Mouse (Mus musculus): ENCODE results near the gene Shd. TPM values are rescaled to one million over a fixed set of nuclear protein-coding genes. Genes with fewer than 3 reads are reported as not detected.

Shd gene
- total RNA-seq, 1 experiment from 2014 or later: 1.7 TPM

DNA sequence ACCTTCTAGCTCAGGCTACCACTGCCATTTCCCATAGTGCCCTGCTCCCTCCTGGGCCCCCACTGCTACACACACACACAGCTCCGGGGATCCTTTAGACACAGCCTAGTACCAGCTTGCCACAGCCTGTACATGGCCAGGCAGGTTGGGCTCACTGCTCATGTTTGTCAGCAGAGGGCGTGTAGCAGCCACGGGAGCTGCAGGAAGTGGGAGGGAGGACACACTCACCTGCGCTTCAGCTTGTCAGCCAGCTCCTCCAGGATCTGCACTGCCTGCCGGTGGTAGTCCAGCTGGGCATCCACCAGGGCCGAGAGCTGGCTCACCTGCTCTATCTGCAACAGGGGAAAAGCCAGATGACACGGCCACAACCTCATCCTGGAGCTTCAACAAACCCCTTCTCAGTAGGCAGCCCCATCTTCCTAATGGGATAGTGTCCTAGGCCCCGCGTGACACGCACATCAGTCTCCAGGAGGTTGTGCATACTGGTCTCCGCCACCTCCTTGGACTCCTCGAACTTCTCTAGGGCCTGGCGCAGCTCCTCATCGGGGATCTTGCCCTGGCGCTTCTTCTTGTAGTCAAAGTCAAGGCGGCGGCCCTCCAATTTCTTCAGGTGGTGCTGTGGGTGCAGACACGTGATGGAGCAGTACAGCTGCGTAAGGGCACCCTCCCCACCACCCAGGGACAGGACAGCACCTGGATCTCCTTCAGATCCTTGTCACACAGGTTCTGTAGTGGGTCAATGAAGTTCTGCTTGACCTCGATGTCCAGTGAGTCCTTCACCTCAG, 48.3 kb downstream of the Shd start:
- 0 out of 2 replicates have a peak, but pooled peaks have one; percentile 14 for ATAC-seq (ENCODE audit: extremely low read depth, insufficient number of reproducible peaks, low FRiP score, poor library complexity, severe bottlenecking)

DNA sequence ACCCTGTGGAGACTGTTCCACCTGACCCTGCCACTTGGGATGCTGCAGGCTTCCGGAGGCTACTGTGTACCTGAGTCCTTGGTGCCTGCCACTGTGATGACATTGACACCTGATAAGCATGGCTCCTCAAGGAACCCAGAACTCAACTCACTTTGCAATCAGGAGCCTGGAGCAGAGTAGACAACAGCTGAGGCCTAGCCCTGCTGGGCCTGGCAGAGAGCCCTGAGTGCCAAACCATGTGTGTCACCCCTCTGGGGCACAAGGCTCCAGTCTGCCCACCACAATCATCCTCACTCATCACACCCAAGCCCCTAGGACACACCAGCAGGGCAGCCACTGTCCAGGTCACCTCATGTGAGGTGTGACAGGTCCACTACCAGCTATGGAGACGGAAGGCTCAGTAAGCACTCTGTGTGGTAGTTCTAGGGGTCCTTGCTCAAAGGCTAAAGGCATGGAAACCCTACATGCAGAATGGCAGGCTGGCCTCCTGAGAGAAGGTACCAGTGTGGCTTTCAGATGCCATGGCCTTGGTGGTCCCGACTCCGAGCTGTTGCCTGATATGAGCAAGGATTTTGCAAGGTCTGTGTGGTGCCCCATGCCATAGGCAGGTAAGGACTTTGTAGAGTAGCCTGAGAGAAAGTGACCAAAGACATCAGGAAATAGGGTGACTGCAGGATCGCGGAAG, 50.3 kb downstream of the Shd start:
- no peak for ATAC-seq (ENCODE audit: extremely low read depth, insufficient number of reproducible peaks, low FRiP score, poor library complexity, severe bottlenecking)

DNA sequence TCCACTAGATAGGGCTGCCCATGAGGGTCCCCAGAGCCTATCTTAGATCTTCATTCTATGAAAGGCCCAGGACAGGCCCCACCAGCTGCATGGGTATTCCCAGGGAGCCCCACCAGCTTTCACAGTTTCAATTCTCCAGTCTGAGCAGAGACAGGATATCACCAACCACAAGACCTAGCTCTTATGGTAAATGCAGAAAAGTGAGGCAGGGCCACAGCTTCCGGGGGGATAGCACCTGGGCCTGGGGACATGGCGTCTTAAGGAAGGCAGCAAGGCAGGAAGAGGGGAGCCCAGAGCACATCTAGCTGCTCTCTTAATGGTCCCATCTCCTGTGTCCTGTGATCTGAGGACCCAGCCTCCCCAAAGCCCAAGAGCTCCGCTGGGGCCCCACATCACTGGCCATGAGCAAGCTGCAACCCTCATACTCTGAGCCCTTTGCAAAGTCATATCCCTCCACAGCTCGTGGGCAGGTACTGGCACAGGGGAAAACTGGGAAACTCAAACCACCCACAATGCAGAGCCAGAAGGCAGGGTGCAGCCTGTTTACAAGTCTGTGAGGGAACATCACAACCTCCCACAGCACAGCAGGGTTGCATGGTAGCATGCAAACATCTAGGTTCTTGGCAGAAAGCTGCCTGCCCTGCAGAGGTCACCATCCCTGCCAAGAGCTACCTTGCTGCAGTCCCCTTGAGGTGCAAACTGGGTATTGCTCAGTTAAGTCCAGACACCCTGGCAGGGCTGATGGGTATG, 51.1 kb downstream of the Shd start:
- ATAC-seq (ENCODE audit: extremely low read depth, insufficient number of reproducible peaks, low FRiP score, poor library complexity, severe bottlenecking): no peak

DNA sequence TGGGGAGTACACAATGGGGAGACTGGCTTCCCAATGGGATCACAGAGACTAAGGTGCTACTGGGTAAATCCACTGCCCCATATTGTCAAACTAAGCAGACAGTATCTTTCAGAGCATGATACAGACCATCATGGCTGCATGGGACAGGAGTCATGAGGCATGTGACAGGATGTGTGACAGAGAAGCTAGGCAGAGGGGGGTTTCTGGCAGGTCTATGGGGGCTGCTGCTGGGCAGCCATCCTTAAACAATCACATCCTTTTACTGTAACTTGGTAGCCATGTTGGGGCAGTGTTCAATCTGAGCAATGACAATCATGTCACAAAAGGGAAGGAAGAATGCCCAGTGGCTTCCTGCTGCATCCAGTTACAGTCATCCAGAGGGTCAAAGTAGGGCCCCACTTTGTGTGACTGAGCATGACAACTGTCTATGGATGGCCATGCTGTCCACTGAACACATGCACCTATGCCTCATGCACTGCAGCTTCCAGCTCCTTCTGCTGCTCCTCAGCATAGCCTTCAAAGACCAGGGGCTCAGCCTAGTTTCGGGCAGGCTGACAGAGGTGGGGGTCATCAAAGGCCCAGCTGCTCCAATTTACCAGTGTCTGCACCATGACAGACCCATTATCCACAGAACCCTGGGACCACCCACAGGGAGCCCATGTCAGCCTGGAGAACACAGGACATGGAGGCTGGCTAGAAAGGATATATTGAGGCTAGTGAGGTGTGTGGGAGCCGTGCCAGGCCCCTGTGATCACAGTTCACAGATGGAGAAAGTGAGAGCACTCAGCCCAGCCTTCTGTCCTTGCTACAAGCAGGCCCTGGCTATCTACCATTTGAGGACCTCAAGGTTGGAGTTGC, 52.1 kb downstream of the Shd start:
- peak; percentile 35; the same call in 1 of the 2 replicates for ATAC-seq (ENCODE audit: extremely low read depth, insufficient number of reproducible peaks, low FRiP score, poor library complexity, severe bottlenecking)

DNA sequence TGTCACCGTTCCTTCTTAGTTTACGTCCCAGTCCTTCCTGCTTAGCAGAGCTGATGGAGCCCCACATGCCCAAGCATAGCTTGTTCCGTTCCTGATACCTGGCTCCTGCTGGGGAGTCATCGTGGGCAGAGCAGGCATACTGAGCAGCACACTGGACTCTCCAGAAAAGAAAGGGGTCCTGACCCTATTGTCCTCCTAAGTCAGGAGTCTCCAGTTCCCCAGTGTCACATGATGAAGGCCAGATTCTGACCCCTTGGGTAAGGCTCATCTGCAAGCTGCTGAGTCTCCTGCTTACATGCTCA, 52.7 kb downstream of the Shd start:
- no peak for ATAC-seq (ENCODE audit: extremely low read depth, insufficient number of reproducible peaks, low FRiP score, poor library complexity, severe bottlenecking)

DNA sequence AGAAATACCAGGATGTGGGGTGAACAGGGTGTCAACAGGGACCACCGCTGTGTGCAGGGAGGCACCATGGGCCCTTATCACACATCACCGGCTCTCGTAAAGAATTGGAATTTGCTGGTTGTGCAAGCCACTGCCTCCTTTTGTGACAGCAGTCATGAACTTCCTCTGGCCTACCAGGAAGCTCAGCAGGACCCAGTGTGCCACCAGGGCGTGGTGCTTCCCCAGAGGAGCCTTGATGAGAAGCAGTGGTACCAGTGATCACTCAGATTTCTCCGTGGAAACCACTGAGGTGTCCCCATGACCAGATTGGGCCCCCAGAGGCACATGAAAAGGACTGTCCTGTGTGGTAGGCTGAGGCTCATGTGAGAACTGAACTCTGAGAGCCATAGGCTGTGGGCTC, 53.1 kb downstream of the Shd start:
- peak; percentile 44 for ATAC-seq (ENCODE audit: extremely low read depth, insufficient number of reproducible peaks, low FRiP score, poor library complexity, severe bottlenecking)

DNA sequence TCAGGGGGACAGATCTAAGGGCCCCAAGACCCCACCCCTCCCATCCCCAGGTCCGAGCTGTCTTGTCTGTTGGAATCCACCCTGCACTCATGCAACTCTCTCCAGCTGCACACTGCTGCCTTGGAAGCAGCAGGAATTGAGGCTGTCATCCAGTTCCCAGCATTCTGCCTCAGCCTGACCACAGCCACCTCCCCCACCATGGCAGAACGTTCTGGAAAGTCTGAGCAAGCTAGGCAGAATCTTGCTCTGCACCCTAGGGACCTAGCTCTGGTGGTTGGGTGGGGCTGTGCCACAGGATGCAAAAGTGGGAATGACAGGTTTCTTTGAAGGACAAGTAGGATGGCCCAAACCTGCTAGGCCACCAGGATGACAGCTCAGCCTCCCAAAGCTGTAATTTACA, 54.2 kb downstream of the Shd start:
- no peak for ATAC-seq (ENCODE audit: extremely low read depth, insufficient number of reproducible peaks, low FRiP score, poor library complexity, severe bottlenecking)

DNA sequence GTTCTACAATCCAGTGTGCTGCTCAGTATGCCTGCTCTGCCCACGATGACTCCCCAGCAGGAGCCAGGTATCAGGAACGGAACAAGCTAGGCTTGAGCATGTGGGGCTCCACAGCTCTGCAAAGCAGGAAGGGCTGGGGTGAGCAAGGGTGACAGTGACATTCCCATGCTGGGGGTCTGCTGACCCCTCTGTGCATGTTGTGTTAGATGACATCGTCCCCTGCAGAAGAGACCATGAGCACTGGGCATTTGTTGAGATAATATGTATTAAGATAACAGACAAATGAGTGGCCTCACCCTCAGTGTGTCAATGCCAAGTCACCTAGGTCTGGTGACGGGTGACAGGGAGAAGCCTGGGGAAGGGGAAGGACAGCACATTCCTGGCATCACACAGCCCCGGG, 54.7 kb downstream of the Shd start:
- no peak for ATAC-seq (ENCODE audit: extremely low read depth, insufficient number of reproducible peaks, low FRiP score, poor library complexity, severe bottlenecking)

Other genes starting within 250 kb of the Shd start
- gene Adgre4, start 220.5 kb upstream of the Shd start, total RNA-seq (2017): 9.4 and 12.0 TPM in 2 replicates
- 8.3 and 11.8 TPM in 2 replicates for gene Zfp119a, start 91.5 kb upstream of the Shd start, total RNA-seq (2017)
- gene Zfp959, start 78.4 kb upstream of the Shd start, total RNA-seq (2017): 46.8 and 51.0 TPM in 2 replicates
- 14.4 and 17.6 TPM in 2 replicates for gene Zfp119b, start 21.0 kb upstream of the Shd start, total RNA-seq (2017)
- gene Ebi3, start 17.8 kb upstream of the Shd start, total RNA-seq (2017): 19.0 and 30.3 TPM in 2 replicates
- gene Yju2, start 11.4 kb upstream of the Shd start, total RNA-seq (2017): 19.8 and 20.5 TPM in 2 replicates
- gene Fsd1, start 16.0 kb downstream of the Shd start, total RNA-seq (2017): not detected in 2 replicates
- gene Stap2, start 35.1 kb downstream of the Shd start, total RNA-seq (2017): 1.6 TPM in 1 of 2 replicates, not detected in the other
- 64.9 and 86.9 TPM in 2 replicates for gene Mpnd, start 35.2 kb downstream of the Shd start, total RNA-seq (2017)
- 44.8 and 48.6 TPM in 2 replicates for gene Sh3gl1, start 66.2 kb downstream of the Shd start, total RNA-seq (2017)
- 1.4 TPM in 2 replicates for gene Chaf1a, start 70.0 kb downstream of the Shd start, total RNA-seq (2017)
- 31.3 and 49.5 TPM in 2 replicates for gene Ubxn6, start 104.6 kb downstream of the Shd start, total RNA-seq (2017)
- gene Hdgfl2, start 109.2 kb downstream of the Shd start, total RNA-seq (2017): 153 and 189 TPM in 2 replicates
- 1.1 and 1.2 TPM in 2 replicates for gene Plin4, start 139.3 kb downstream of the Shd start, total RNA-seq (2017)
- 3.4 and 4.0 TPM in 2 replicates for gene Plin5, start 147.1 kb downstream of the Shd start, total RNA-seq (2017)
- gene Lrg1, start 151.5 kb downstream of the Shd start, total RNA-seq (2017): 126 and 131 TPM in 2 replicates
- 11.3 and 11.5 TPM in 2 replicates for gene Sema6b, start 169.9 kb downstream of the Shd start, total RNA-seq (2017)
- gene Tnfaip8l1, start 192.0 kb downstream of the Shd start, total RNA-seq (2017): 1.3 and 1.4 TPM in 2 replicates
- gene Mydgf, start 213.5 kb downstream of the Shd start, total RNA-seq (2017): 13.9 and 18.0 TPM in 2 replicates
- 14.0 and 14.5 TPM in 2 replicates for gene Dpp9, start 248.4 kb downstream of the Shd start, total RNA-seq (2017)